Mouse (Mus musculus): ENCODE results near the gene Mfsd9. TPM values are rescaled to one million over a fixed set of nuclear protein-coding genes. Genes with fewer than 3 reads are reported as not detected.

The Mfsd9 gene
- total RNA-seq, 2 experiments from 2014 or later, result 3.2 to 3.4 TPM

DNA sequence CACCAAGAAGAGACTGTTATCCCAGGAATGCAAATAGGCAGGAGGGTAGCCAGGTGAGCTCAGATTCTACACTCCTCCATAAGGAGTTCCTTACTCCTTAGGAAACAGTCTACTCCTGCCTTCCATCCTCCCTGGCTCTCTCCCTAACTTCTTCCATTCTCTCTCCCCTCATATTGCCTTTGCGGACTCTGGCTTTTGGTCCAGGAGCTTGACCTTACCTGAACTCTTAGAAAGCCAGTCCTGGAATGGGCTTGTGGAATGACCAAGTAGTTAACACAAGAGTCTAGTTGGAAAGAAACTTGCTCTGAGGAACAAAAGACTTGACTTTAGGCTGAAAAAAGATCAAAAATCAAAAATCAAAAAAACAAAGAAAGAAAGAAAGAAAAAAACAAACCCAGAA is 61.9 kb downstream of the Mfsd9 start:
- no peak for DNase-seq (ENCODE audit: low spot score in 2 of 2)
- intact Hi-C loops (cut with DNase I), result no loop called here

DNA sequence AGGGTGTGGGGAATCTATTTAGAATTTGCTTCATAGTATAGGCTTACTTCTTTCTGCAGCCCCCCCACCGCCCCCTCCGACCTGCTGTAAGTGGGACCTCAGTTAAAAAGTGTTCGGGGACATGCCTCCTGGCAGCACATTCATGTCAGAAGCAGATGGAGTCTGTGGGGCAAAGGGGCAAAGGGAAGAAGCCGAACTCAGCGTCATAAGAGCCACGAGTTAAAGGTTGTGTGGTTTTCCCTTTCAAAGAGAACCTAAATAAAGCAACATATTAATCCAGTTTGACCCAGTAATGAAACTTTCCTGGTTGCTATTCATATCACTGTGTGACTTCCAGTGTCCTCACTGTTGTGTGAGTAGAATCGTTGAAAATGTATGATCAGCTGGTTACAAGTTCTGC is 63.1 kb downstream of the Mfsd9 start:
- intact Hi-C loops (cut with DNase I), result no loop called here
- no peak for DNase-seq (ENCODE audit: low spot score in 2 of 2)

DNA sequence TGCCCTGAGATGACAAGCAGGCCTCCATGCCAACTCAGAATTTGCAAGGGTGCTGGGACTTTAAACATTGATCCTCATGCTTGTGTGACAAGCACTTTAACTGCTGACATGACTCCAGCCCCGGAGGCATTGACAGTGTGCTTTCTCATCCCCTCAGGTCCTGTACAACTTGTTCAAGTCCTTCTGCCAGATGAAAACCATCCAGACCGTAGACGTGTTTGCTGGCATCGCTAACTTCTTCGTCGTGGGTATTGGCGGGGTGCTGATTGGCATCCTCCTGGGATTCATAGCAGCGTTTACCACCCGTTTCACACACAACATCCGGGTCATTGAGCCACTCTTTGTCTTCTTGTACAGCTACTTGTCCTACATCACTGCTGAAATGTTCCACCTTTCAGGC is 64.4 kb downstream of the Mfsd9 start:
- DNase-seq (ENCODE audit: low spot score in 2 of 2), result no peak
- intact Hi-C loops (cut with DNase I), result no loop called here

Other genes with a start within 250 kb of the Mfsd9 start
- 1 to 10 TPM in 1 of 2 experiments, under 1 TPM in 1; 0.99 to 1.2 TPM for gene Slc9a4, start 210.6 kb downstream of the Mfsd9 start, total RNA-seq (2021)
- 1 to 10 TPM; 2.7 to 2.9 TPM for gene Slc9a2, start 110.1 kb downstream of the Mfsd9 start, total RNA-seq (2021)
- under 1 TPM; 0.32 to 0.42 TPM for gene Tmem182, start 14.9 kb upstream of the Mfsd9 start, total RNA-seq (2021)